Mouse (Mus musculus) macrophage (primary cell): ENCODE results near the gene Pcnx2. TPM values are rescaled to one million over a fixed set of nuclear protein-coding genes. Genes with fewer than 3 reads are reported as not detected.

ENCODE experiments used
- H3K27ac ChIP-seq: fragments of 350-480 bp; formaldehyde crosslinking; 2 replicates; pipeline ENCODE4 v1.9.0; 2021
- H3K36me3 ChIP-seq: fragments of 350-480 bp; formaldehyde crosslinking; 2 replicates; pipeline ENCODE4 v1.9.0; 2021; ENCODE audit errors: inconsistent target
- H3K4me3 ChIP-seq: fragments of 350-480 bp; formaldehyde crosslinking; 2 replicates; pipeline ENCODE4 v1.9.0; 2021; ENCODE audit errors: inconsistent target
- H3K79me2 ChIP-seq: fragments of 350-480 bp; formaldehyde crosslinking; 2 replicates; pipeline ENCODE4 v1.9.0; 2021; ENCODE audit errors: inconsistent target
- whole genome bisulfite sequencing: methylation state at CpG from one replicate; pipeline ENCODE4 v1.1.7; 2026; ENCODE audit warnings: inconsistent platforms; ENCODE audit not compliant: missing documents; 5-methylcytosine and 5-hydroxymethylcytosine counted together
- polyA plus RNA-seq: library from polyadenylated mRNA; stranded (reverse); fragments of 250-400 nt; gene quantifications from 3 replicates; pipeline ENCODE4 v1.2.4, GENCODE M21; 2018; ENCODE audit warnings: inconsistent platforms

Gene Pcnx2
- polyA plus RNA-seq, 1 experiment from 2014 or later, result not detected

- Histone ChIP-seq H3K79me2 (no peaks in the 10 kb centered on the region), H3K27ac (no peak overlapping the region), H3K4me3 (no peak overlapping the region), H3K36me3 (no peaks in the 10 kb centered on the region)
- 72% methylated on average over 7 of the region's 7 CpGs for WGBS
These were observed 78.3 kb downstream of the Pcnx2 start for GRCm38 (mm10) chr8:125819797-125820196.

DNA sequence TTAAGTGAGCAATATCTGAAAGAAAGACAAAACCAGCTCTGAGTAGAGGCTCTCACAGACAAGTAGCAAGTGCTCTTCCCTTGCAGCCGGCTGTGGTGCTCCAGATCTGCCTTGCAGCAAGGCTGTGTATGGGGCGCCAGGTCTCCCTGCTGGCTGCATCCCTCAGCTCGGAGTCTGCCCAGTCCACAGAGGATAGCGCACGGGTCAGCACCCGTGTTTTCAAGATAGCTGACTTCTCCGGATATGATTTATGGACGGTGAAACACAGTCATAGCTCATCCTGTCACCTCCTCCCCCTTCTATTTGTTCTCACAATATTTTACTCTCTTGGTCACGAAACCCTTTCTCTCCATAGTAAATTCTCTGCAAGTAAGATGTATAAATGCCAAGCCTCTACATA lies 79.3 kb downstream of the Pcnx2 start:
- Histone ChIP-seq H3K4me3 (no peak overlapping the region), H3K36me3 (no peaks in the 10 kb centered on the region), H3K79me2 (no peaks in the 10 kb centered on the region), H3K27ac (no peak overlapping the region)
- WGBS, result 83% methylated on average over 9 of the region's 9 CpGs

GRCm38 (mm10) chr8:125816742-125817141 lies 81.4 kb downstream of the Pcnx2 start:
- no peaks in the 10 kb centered on the region for H3K79me2 ChIP-seq
- no peak overlapping the region for H3K4me3 ChIP-seq
- H3K36me3 ChIP-seq, result no peaks in the 10 kb centered on the region
- WGBS, result 82% methylated on average over 5 of the region's 5 CpGs
- no peak overlapping the region for H3K27ac ChIP-seq

DNA sequence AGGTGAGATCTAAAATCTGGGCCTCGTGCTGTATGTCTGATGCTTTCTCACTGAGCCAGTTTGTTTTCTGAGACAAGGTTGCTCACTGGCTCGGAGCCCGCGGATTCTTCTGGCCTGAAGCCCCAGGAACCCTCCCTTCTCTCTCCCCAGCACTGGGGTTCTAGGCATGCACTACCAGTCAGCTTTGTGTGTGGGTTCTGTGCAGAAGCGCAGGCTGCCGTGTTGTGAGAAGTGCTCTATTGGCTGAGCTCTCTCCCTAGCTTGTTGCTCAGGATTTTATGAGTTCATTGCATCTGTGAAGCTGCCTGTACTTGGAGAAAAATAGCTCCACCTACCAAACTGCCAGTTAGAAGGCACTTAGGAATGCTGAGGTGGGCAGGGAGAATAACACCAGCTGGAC lies 89.3 kb downstream of the Pcnx2 start:
- Histone ChIP-seq H3K36me3 (no peaks in the 10 kb centered on the region), H3K27ac (no peak overlapping the region), H3K79me2 (no peaks in the 10 kb centered on the region), H3K4me3 (no peak overlapping the region)
- 97% methylated on average over 6 of the region's 6 CpGs for WGBS

DNA sequence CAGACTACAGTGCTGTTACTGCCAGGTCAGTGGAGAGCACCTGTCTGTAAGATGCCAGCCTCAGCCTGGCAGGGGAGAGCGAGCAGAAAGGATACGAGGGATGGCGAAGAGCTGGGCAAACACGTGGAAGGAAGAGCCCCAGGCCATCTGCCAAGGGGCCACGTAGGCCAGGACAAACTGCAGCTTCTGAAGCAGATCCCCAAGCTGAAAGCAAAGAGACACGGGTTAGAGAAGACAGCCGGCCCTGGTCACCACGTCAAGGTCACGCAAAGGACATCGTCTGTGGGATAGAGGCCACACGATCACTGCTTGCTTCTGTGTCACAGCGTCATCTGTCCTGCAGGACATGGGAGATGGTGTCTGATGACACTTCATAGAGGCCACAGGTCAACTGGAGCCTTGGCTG lies 90.2 kb downstream of the Pcnx2 start:
- H3K4me3 ChIP-seq, result no peak overlapping the region
- no peaks in the 10 kb centered on the region for H3K36me3 ChIP-seq
- no peaks in the 10 kb centered on the region for H3K79me2 ChIP-seq
- no peak overlapping the region for H3K27ac ChIP-seq
- 90% methylated on average over 12 of the region's 12 CpGs for WGBS

GRCm38 (mm10) chr8:125806459-125806858 lies 91.7 kb downstream of the Pcnx2 start:
- 95% methylated on average over 12 of the region's 12 CpGs for WGBS
- Histone ChIP-seq H3K36me3 (no peaks in the 10 kb centered on the region), H3K79me2 (no peaks in the 10 kb centered on the region), H3K27ac (no peak overlapping the region), H3K4me3 (no peak overlapping the region)

DNA sequence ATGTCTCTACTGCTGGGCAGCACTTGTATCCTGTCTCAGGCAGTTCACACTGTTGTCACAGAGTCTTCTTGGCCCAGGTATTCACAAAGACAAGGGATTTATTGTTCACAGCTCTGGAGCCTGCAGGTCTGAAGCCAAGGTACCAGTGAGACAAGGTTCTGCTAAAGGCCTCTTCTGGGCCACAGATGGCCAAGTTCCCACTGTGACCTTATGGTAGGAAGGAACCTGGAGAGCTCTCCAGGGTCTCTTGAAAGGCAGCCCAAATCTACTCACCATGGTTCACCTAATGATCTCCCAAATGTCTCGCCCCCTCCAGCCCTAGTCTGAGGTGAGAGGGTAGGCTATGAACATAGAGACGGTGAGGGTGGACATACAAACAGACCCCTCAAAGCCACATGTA lies 101.1 kb downstream of the Pcnx2 start:
- WGBS, result 97% methylated on average over 2 of the region's 2 CpGs
- Histone ChIP-seq H3K27ac (no peak overlapping the region), H3K79me2 (no peaks in the 10 kb centered on the region), H3K36me3 (no peaks in the 10 kb centered on the region), H3K4me3 (no peak overlapping the region)

- WGBS, result 92% methylated on average over 2 of the region's 2 CpGs
- Histone ChIP-seq H3K79me2 (no peaks in the 10 kb centered on the region), H3K36me3 (no peaks in the 10 kb centered on the region), H3K4me3 (no peak overlapping the region), H3K27ac (no peak overlapping the region)
These were observed 102.8 kb downstream of the Pcnx2 start for GRCm38 (mm10) chr8:125795341-125795740.

GRCm38 (mm10) chr8:125792816-125793455 lies 105.2 kb downstream of the Pcnx2 start:
- no peak overlapping the region for H3K4me3 ChIP-seq
- H3K36me3 ChIP-seq, result no peaks in the 10 kb centered on the region
- WGBS, result 74% methylated on average over 9 of the region's 9 CpGs
- H3K27ac ChIP-seq, result no peak overlapping the region
- no peaks in the 10 kb centered on the region for H3K79me2 ChIP-seq

DNA sequence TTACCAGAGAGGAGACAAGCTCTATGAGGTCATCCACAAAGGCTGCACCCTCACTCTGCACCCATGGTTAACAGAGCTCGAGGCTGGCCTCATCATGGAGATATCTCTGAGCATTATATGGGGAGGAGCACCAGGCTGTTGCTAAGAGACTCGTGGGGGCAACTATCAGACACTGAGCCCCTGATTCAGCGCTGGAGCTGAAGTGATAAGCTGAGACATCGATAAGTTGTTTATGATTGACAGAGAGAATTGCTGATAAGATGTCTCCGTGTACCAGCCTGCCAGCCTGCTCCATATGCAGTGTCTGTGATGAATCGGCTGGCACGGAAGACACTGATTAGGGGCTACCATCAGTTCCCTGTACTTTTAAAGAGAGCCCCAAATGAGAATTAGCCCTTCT lies 111.2 kb downstream of the Pcnx2 start:
- H3K4me3 ChIP-seq, result no peak overlapping the region
- 91% methylated on average over 6 of the region's 7 CpGs for WGBS

GRCm38 (mm10) chr8:125782161-125782560 lies 116.0 kb downstream of the Pcnx2 start:
- H3K79me2 ChIP-seq, result no peaks in the 10 kb centered on the region
- no peaks in the 10 kb centered on the region for H3K36me3 ChIP-seq
- 97% methylated on average over 3 of the region's 3 CpGs for WGBS
- no peak overlapping the region for H3K27ac ChIP-seq
- no peak overlapping the region for H3K4me3 ChIP-seq

More for the DNA sequence above, 111.2 kb downstream of the Pcnx2 start:
- no peak overlapping the region for H3K27ac ChIP-seq
- no peaks in the 10 kb centered on the region for H3K79me2 ChIP-seq
- no peaks in the 10 kb centered on the region for H3K36me3 ChIP-seq

- H3K27ac ChIP-seq, result no peak overlapping the region
- H3K4me3 ChIP-seq, result no peak overlapping the region
- H3K36me3 ChIP-seq, result no peaks in the 10 kb centered on the region
- WGBS, result 82% methylated on average over 8 of the region's 8 CpGs
- no peaks in the 10 kb centered on the region for H3K79me2 ChIP-seq
These were observed 118.5 kb downstream of the Pcnx2 start for GRCm38 (mm10) chr8:125779656-125780055.

DNA sequence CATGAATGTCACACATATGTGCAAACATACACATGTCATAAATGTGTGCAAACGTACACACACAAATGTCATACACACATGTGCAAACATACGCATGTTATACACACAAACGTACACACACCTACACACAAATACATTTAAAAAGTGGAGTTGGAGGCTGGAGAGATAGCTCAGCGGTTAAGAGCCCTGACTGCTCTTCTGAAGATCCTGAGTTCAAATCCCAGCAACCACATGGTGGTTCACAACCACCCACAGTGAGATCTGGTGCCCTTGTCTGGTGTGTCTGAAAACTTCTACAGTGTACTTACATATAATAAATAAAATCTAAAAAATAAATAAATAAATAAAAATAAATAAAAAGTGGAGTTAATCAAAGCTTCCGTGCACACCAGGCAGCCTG lies 119.2 kb downstream of the Pcnx2 start:
- Histone ChIP-seq H3K36me3 (no peaks in the 10 kb centered on the region), H3K27ac (no peak overlapping the region), H3K4me3 (no peak overlapping the region), H3K79me2 (no peaks in the 10 kb centered on the region)
- 93% methylated on average over 5 of the region's 5 CpGs for WGBS

GRCm38 (mm10) chr8:125777478-125778164 lies 120.5 kb downstream of the Pcnx2 start:
- 57% methylated on average over 12 of the region's 12 CpGs for WGBS

GRCm38 (mm10) chr8:125776800-125777199 lies 121.3 kb downstream of the Pcnx2 start:
- Histone ChIP-seq H3K79me2 (no peaks in the 10 kb centered on the region), H3K36me3 (no peaks in the 10 kb centered on the region), H3K4me3 (no peak overlapping the region), H3K27ac (no peak overlapping the region)
- WGBS, result 18% methylated on average over 6 of the region's 6 CpGs

More at GRCm38 (mm10) chr8:125777478-125778164, 120.5 kb downstream of the Pcnx2 start:
- Histone ChIP-seq H3K36me3 (no peaks in the 10 kb centered on the region), H3K27ac (no peak overlapping the region), H3K79me2 (no peaks in the 10 kb centered on the region), H3K4me3 (no peak overlapping the region)
